Mouse (Mus musculus) layer of hippocampus, adult 9-11 months (tissue): ENCODE results near the gene Acsf2.

Experiments used
- DNase-seq: peaks from one replicate; pipeline ENCODE4 v3.0.0; 2022

Gene Acsf2

DNA sequence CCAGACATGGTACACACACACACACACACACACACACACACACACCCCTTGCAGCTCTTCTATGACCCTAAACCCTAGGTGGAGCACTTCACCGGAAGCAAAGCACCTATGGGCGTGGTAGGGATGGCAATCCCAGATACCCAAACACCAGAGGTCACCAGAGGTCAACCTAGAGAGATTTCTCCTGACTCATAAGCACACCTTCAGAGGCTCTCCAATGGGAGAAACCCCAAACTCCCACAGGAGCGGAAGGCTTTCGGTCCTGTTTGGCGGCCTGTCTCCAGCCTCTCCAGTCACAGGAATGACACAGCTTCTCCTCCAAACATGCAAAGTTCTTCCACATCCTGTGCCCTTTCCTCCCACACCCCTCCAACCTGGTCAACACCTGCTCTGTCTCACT lies 55.3 kb downstream of the Acsf2 start:
- DNase-seq, result no peak

DNA sequence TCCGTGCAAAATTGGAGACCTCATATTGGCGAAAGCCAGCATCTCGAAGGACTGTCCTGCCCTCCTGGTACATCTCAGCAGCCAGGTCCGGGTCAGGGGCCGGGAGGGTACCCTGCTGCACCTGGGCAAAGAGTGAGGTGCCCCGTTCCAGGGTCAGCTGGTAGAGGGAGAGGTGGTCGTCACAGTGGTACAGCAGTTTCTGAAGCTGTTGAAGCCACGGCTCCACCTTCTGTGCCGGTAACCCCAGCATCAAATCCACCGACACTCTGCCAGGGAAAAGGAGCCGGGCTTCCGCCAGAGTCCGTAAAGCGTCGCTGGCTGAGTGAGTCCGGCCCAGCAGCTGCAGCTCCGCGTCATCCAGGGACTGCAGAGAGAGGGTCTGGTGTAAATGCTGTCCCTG lies 57.2 kb downstream of the Acsf2 start:
- no peak for DNase-seq

DNA sequence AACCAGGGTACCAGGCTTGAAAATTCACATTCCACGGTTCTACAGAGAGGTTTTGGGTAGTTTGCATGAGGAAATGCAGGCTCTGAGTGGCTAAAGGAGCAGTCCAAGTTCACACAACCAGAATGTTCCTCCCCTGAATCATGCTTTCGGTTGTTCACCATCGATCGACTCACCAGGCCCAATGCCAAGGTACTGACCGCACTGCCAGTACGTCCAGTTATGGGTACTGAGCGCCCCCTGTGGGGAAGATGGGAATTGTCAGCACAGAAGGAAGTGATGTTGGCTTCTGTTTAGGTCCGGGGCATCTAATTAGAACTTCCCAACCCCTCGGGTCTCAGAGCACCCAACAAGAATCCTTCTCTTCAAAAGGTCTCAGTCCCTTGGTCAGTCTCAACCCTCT lies 57.7 kb downstream of the Acsf2 start:
- peak; percentile 94 for DNase-seq

DNA sequence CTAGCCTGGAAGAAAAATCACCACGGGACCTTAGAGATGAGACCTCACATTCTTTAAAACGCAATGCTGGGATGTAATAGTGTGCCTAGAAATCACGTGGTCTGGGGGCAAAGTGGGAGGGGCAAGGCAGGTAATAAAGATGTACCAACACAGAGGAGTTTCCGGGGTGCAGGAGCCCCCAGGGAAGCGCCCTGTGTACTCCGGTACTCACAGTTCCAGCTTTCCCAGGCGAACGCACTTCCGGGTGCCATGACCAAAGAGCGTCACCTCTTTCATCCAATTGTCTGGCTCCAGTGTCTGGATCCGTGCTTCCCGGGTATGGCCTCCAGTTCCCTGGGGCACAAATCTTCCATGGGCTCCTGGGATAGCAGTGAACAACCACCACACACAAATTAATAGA lies 58.3 kb downstream of the Acsf2 start:
- no peak for DNase-seq

DNA sequence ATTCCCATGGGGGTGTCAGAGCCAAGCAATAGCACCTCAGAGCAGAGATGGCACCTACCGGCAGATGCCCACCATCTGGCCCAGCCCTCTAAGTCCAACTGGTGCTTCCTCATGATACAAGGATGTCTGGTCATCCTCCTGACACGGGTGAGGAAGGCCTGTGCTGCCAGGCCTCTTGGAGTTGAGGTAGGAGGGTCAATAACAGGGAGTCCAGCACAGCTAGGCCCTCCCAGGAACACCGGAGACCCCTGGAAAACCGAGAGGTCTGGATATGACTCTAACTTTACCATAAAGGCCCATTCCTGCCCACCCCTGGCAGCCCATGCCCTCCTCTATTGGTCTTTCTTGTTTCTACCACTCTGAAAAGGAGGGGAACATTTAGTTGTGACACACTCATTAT lies 59.3 kb downstream of the Acsf2 start:
- no peak for DNase-seq

DNA sequence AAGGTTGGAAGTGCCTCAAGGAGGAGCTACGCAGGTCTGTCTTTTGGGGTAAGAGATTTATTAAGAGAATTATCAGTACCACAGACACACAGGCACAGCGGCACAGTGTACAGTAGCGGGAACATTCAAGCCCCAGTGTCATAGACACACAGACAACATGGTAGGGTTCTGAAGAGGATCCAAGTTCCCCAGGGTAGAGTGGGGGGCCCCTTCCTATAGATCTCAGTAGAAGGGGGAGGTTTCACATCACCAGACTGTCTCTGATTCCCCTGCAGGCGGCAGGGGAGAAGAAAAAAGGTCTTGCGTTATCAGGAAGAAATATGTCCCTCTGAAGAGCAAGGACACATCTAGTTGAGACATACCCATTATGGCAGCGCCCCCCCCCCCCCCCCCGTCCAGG lies 61.9 kb downstream of the Acsf2 start:
- DNase-seq, result no peak

DNA sequence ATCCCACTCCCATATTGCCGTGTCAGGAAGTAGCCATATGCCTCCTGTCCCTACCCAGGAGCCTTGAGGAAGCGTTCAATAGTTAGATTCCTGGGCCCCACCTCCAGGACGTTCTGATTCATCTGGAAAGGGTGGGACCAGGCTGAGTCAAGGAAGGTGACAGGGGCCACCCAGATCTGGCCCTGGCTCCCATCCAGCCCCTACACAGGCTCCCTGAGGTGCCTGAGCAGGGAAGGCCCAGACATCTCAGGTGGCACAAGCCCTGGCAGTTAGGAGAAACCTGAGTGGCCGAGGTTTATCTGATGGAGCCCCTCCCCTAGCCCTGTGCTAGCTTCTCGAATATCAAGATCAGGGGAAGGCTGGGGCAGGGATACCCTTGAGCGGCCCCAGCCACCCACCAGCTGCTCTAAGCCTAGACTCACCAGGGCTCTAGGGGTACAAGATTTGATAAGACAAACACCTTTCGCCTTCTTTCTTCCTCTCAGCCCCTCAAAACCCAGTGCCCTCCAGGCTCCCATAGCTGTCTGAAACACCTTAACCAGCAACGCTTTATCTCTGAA lies 62.9 kb downstream of the Acsf2 start:
- no peak for DNase-seq

DNA sequence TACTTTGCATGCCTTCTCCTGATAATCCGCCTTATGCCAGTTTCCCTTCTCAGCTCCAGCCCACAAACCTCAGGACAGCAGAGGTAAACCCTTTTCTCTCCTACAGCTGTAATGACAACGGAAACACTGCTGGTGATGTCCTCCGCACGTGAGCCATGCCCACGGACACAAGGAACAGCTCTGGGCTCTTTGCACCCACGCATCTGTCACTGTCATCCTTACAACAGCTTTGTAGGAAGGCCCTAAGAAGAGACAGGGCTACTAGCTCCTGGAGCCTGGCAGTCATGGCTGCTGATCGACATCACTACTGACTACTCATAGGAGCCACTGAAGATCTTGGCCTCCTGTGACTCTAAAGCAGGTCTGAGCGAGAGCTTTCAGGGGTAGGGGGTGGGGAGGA lies 68.5 kb downstream of the Acsf2 start:
- no peak for DNase-seq

DNA sequence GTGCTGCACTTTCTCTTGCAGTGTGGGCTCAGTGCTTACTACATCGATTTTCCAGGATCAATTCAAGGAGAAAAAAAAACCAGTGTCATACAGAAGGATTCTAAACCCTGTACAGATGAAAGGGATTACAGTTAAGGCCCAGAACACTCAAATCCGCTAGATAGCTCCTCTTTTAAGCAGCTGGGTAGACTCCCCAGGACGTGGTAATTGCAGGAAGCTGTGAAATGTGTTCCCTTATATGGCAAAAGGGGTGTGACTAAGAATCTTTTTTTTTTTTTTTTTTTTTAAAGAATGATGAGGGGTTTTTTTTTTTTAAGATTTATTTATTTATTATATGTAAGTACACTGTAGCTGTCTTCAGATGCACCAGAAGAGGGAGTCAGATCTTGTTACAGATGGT lies 72.8 kb downstream of the Acsf2 start:
- no peak for DNase-seq

DNA sequence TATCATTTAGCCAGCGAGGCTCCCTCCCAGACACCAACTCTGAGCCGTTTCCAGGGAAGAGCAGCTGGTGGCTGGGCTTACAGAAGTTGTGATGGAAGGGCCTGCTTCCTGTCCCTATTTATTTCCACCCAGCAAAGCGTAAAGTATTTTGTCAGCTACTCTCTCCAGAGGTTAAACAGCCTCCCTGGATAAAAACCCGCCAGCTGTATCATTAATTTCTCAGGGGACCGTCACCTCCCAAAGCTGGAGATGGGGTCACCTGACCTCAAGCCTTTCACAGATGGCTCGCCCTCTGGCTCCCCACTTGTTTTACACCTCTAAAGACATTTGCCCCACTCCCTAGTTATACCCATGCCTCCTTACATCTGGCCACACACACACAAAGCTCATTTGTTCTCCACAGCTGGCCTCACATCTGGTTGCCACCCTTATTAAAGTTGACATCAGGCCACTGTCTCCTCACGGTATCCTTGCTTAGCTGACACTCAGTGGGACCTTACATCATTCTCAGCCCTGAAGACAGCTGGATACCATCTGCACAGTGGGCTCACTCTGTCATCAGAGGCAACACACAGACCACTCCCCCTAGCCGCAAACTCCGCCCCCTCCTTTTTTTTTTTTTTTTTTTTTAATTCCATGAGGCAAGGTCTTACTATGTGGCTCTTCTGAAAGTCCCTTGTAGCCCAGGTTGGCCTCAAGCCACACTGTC lies 75.3 kb downstream of the Acsf2 start:
- DNase-seq, result no peak

DNA sequence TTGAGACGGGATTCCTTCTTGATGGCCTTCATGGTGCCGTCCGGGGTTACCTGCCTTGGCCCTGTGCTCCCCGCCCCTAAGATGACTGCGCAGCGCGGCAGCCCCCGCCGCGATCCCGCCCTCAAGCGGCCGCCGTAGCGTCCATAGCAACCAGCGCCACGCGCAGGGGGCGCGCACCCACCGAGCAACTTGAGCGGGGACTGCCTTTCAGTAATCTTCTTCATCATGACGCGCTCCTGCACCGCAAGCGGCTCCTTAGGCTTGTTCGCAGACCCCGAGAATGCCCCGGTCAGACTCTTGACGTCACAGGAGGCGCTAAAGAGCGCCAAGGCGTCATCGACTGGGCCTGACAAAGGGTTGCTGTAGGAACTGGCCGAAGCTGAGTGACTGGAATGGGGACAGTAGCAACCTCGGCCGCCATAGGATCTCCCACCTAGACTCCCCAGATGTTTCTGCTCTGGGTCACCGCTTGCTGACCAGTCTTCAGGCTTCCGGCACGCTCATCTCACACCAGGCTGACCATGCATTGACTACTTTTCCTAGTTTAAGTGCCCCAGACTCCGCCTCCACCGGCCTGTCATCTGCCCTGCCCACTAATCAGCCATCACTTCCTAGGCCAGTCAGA lies 80.3 kb downstream of the Acsf2 start, which contains the start of gene Mycbpap:
Mycbpap (minus strand) TSS at position 524 of the 625 bp plus-strand sequence.
- peak; percentile 28 for DNase-seq

DNA sequence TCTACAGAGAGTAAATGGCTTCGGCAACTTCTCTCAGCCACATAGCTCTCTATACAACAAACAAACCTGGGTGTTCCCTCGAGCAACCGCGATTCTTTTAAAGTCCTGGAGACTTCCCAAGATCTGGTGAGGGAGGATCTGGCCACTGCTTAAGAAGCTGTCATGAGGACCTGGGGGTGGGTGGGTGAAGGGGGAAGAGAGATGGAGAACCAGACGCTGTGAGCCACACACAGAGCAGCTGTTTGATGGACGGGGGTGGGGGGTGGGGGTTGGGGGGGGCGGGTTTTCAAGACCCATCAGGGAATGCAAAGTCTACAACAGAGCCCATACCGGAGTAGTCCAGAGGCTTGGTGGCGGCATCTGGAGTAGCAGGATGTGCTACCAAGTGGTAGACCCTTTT lies 88.2 kb downstream of the Acsf2 start:
- DNase-seq, result no peak

DNA sequence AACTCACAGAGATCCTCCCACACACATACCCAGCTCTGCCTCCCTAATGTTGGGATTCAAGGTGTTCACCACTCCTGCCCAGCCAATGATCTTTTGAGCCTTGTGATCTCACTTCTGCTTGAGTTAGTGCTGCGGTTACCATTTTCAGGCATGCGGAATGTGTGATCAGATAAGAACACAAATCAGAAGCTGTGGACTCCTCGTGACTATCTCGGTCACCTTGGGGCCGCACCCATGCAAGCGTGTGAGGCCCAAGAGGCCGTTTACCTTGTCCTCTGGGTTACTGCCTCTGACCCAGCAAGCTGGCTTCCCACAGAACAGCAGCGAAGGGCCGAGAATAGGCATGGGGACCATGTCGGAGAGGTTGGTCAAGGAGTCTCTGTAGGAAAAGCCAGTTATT lies 92.7 kb downstream of the Acsf2 start:
- DNase-seq, result no peak
